Mouse (Mus musculus) cerebellum, postnatal 10 days (tissue): Measurements from ENCODE around the gene Ptdss2.

Experiments
- DNase-seq, 2 experiments: peaks; one replicate each; pipeline ENCODE4 v3.0.0; 2021; ENCODE audit warnings: mixed read lengths in 2 of 2

Gene Ptdss2

DNA sequence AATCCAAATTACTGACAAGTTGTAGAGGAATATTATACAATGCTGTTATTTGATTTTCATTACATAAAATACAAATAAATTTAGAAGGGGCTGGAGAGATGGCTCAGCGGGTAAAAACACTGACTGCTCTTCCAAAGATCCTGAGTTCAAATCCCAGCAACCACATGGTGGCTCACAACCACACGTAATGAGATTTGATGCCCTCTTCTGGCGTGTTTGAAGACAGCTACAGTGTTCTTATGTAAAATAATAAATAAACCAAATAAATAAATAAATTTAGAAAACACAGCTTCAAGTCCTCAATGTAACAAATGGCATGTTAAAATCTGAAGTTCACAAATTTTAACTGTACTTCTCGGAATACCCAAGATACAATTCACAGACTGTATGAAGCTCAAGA lies 52.9 kb downstream of the Ptdss2 start:
- no peak for DNase-seq

DNA sequence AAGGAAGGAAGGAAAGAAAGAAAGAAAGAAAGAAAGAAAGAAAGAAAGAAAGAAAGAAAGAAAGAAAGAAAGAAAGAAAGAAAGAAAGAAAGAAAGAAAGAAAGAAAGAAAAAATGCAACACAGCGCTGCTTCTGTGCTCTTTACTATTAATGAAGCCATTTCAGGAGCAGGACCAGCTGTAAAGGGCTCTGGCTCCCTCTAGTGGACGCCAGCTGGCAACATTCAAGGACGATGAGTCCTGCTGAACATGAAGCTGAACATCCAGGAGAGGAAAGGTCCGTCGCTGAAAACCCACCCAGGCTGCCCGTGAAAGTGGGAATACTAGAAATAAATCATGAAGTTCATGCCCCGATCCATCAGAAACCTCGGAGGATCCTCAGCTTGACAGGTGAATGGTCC lies 54.0 kb downstream of the Ptdss2 start:
- peak; percentile 93 to 94 for DNase-seq

DNA sequence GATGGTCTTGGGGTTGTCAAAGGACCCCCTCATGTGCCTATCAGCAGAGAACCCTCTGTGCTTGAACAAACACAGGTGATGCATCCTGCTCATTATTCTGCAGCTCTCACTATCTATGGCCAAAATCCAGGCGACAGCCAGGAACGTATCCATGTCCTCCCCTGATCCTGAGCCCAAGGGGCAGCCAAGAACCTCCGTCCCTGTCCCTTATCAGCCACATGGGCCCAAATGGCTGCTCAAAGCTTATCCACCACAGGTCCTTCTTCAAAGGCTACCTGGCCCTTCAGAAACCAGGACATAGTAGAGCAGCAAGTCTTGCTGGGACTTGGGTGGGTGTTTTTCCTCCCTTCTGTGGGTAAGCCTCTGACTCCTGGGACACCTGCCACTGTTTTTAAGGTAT lies 66.0 kb downstream of the Ptdss2 start:
- no peak for DNase-seq

DNA sequence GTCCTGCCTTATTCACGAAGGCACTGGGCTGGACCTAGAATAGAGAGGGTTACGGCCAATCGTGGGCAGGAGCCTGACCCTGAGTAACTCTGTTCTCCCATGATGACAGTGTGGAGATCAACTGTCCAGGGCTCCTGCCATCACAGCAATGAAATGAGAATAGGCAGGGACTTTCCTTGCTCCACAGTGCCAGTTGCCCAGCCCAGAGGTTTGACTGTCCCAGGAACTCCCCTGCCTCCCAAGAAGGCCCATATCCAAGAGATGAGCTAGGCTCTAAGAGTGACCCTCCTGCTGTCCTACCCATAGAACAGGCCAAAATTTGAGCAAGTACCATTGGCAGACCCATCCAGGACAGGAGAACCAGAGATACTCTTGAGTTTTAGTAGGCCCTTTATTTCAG lies 66.6 kb downstream of the Ptdss2 start:
- DNase-seq = no peak

DNA sequence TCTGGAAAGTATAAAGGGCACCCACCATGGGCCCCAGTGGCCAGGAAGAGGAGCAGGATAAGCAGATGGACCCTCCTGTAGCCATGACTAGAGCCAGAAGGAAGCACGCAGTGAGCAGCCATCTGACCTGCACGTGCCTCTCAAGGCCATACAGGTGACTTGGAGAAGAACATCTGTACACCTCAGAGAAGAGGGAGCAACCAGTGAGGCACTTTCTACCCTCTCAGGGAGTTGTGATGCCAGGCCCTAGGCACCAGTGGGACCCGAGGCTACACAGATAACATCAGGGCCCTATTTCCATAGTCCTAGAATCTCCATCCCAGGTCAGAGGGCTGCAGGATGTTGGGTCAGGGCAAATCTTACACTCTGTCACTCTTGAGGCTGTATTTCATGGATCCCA lies 68.0 kb downstream of the Ptdss2 start:
- DNase-seq = no peak

DNA sequence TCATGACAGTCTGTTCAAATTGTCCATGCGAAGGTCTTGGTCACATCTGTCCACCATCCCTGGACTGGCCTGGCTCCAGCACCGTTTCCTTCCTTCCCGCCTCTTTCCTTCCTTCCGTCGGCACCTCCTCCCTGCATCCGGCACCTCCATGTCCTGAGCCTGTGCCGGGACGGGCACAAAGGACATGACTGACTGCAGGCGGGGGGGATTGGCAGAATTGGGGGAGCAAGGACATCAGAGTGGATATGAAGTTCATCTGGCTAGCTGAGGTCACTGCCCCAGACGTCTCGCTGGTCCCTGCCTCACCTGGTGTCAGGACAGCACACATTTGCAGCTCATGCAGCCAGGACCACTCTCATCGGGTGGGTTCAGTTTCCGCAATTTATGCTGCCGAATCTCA lies 68.9 kb downstream of the Ptdss2 start:
- DNase-seq = no peak

DNA sequence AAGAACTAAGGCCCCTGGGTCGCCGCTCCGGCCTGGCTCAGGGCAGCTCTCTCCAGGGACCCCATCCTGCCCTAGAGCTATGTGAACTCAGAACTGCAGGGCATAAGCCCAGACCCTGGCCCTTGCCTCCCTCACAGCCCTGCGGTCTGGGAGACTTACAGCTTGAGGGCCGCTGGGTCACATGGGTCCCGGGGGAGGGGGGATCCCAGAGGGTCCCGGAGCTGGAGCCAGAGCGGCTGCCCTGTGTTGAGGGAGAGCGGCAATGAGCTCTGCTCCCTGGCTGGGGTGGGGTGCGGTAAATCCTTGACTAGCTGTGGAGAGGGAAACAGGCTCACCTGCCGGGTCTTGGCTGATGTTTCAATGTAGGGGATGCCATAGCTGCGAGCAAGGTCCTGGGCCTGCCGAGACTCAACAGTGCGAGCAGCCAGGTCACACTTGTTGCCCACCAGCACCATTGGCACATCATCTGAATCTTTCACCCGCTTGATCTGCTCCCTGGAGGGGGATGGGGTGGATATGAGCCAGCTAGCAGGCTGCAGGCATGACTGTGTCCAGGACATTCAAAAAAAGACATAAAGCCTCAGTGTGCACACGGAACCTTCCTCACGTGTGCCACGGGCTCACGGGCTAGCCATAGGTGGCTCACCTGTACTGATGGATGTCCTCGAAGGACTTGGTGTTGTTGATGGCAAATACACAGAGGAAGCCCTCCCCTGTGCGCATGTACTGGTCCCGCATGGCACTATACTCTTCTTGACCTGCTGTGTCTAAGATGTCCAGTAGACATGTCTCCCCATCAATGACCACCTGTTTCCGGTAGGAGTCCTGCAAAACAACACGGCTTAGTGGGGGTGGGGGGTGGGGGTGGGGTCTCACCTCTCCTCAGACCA lies 69.9 kb downstream of the Ptdss2 start:
- DNase-seq = peak; percentile 42 to 53

DNA sequence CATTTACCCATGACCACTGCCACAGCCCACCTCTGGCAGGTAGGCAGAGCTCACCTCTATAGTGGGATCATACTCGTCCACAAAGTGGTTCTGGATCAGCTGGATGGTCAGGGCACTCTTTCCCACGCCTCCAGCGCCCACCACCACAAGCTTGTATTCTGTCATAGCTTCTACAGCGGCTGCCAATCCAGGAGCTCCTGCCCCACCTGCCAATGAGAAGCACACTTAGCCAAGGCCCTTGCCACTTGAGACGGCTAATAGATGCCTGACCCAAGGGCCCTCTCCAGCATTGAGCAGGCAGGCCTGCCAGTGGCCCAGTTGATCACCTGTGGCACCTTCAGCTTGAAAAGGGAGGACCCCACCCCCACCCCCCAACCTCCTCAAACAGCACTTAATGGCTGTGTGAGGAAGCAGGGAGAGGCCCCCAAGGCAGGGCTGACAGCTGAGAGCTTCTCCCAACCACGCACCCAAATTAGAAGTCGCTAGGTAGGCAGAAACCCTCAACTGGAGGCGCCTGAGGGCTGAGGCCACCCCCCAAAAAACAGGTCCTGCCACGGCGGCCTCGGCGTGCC lies 70.7 kb downstream of the Ptdss2 start:
- DNase-seq = no peak

DNA sequence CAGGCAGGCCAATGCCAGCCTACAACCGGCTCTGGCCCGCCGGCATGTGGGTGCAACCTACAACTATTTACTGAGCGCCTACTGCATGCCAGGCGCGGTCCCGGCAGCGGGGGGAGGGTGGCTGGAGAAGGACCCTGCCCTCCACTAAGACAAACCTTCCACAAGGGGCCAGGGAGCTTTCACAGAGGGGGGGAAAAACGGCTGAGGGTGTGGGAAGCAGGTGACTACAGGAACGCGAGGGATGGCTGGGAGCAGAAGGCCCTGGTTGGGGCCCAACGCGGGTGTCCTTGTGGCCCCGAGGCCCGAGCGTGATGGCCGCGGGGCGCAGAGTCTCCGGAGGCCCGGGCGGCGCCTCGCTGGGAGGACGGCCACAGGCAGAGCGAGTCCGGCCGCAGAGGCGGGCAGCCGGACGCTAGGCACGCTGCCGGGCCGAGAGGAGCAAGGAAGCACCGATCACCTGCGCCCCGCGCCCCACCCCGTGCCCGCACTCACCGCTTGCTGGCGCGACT lies 71.2 kb downstream of the Ptdss2 start:
- DNase-seq = peak; percentile 66 to 67

DNA sequence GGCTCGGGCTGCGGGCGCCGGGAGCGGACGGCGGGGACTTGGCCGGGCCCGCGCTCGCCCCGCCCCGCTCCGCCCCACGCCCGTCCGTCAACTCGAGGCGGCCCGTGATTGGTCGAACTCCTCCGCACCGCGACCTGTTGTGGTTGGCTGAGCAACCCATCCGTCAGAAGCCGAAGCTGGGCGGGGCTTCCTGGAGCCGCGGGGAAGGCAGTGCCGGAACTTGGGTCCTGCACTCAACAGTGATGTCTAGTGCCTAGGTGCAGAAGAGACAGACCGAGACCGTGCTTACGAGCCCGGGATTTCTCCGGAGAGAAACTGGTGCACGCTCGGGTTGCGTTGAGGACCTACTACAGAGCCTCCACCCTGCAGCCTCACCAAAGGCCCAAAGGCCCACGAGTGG lies 71.8 kb downstream of the Ptdss2 start, which contains the start of the genes Hras and Lrrc56:
TSS of gene Hras (minus strand) at position 58 of the 400 bp plus-strand sequence.
TSS of gene Lrrc56 (plus strand) at position 210 of the 400 bp plus-strand sequence.
- peak; percentile 98 to 99 for DNase-seq

DNA sequence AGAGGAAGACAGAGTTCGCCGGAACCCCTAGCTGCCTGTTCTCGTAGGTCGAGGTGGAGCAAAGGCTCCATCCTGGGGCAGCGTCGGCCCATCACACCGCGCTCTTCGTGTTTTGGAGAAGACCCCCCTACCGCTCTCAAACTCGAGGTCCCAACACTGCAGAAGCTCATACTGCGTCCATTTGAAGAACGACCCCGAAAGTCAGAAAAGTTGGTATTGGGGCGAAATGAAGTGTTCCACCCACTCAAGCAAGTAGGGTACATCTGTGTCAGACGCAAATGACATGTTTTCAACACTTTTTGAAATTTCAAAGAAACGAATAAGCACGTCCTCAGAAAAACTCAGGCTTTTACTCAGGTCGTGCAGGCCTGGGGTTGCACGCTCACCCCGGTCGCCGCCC lies 72.2 kb downstream of the Ptdss2 start:
- DNase-seq = no peak

DNA sequence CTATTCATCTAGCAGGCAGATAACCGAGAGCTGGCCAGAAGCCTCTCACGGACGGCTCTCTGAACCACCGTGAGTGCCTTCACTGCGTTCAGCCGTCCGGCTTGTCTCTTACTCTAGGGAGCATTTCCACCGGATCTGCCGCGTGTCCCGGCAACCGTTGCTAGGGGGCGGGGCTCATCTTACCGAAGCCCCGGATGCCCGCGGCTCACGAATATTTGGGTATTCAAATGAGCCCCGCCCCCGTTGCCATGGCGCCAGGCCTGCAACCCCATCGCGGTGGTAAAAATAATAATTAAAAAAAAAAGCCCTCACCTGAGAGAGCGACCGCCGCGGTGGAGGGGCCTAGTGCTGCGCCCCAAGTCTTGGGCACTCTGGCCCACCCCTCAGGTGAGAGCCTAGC lies 72.6 kb downstream of the Ptdss2 start:
- DNase-seq = peak; percentile 95

DNA sequence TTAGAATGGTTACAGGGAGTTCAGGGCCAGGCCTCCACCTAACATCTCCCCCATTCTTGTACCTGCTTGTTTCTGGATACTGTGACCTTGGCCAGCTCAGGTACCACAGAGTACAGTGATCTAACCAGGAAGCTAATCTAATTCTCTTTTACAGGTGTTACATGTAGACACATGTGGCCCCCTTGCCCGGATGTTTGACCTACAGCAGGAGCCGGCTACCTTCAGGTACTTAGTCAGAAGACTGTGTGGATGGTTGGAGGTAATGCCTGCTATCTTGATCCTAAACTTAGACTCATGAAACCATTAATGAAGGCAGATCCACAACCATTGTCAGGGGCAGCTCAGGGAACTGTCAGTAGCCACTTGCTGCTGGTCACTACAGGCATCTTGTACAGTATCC lies 73.6 kb downstream of the Ptdss2 start:
- no peak for DNase-seq

DNA sequence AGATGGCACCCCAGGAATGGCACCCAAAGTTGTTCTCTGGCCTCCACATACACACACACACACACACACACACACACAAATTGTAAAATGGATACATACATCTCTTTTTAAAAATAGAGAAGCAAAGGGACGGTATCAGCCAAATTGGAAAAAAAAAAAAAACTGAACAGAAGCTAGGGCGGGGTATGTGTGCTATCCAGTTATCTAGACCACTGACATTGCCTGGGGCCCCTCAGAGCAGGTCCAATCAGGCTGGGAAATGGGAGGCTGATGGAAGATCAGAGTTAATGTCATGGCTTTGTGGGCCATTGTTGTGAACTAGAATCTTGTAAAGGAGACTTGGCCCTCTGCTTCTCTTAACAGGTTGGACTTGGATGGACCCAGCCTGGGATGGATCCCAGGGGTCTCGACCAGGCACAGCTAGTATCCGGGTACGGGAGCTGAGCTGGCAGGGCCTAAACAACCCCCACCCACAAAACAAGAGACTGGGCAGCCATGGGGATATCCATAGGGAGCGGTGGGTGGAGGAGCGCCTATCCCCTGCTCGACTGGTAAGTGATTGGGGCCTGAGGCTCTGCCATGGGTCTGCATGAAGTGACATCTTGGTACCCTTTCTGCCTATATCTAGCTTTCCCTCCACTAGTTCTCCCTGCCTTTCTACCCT lies 74.6 kb downstream of the Ptdss2 start:
- DNase-seq = no peak

DNA sequence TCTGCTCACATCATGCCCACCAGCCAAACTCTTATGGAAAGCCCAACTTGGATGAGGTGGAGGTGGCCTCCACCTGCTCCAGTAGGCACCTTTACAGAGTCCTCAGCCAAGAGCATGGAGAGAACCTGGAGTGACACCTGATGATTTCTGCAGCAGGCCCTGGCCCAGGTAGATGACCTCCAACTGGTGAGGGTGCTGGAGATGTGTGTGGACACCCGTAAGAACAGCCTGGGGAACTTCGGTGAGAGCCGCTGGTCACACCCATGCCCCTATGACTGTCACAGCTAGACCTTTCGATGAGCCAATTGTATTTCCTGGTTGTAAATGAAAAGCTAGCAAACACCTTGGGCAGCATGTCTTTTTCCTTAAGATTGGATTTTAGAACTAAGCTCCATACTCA lies 75.9 kb downstream of the Ptdss2 start:
- DNase-seq = no peak

DNA sequence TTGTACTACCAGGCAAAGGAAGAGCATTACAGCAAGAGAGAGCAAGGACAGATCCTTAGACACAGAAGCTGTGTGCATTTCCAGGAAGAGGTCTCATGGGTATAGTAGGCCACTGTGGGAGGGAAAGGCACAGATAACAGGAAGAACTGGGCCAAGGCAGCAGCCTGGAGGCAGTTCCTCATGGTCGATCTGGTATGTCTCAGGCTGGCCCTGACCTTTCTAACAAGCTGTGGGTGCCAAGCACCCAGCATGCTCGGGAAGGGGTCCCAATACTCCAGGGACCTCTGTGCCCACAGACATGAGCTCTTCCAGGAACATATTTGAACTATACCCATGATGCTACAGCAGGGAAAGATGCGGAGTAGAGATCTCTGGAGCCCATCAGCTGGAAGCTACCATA lies 82.4 kb downstream of the Ptdss2 start:
- DNase-seq = no peak

DNA sequence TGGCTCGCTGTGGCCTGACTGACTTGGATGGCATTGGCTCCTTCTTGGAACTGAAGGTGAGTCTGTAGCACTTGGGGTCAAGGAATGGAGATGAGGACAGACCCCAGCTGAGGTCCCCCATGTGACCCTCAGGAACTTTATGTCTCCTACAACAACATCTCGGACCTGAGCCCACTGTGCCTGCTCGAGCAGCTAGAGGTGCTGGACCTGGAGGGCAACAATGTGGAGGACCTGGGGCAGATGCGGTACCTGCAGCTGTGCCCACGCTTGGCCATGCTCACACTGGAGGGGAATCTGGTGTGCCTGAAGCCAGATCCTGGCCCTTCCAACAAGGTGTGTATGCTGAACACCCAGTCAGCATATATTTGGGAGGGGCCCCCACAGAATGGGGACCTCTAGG lies 83.3 kb downstream of the Ptdss2 start:
- DNase-seq = no peak

DNA sequence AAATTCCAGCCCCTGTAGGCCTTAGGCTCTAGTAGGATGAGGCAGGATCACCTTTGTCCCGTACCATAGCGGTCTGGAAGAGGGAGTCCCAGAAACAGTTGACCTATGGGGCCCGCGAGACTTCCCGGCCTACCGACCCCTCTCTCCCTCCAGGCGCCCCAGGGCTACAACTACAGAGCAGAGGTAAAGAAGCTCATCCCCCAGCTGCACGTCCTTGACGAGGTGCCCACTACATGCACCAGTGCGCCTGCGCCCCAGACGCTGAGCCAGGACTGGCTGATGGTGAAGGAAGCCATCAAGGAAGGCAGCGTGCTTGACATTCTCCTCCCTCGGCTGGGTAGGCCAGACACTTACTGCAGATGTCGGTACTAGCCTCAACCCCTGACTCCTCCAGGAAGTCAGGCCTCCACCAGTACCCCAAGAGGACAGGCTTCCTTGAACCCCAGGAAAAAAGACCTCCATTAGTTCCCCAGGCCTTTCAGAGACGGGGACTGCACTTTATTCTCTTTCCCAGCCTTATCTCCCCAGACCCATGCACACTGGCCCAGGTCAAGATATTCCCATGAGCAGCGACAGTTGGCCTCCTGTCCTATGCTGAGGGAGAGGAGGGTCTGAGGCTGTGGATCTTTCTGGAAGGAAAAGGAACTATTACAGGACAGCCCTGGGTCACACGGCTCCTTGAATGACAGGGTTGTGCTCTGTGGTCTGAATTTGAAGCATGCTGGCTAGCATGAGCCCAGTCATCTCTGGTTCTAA lies 84.2 kb downstream of the Ptdss2 start:
- no peak for DNase-seq
